Mouse (Mus musculus): ENCODE measurements around the gene Pdss2.

DNA sequence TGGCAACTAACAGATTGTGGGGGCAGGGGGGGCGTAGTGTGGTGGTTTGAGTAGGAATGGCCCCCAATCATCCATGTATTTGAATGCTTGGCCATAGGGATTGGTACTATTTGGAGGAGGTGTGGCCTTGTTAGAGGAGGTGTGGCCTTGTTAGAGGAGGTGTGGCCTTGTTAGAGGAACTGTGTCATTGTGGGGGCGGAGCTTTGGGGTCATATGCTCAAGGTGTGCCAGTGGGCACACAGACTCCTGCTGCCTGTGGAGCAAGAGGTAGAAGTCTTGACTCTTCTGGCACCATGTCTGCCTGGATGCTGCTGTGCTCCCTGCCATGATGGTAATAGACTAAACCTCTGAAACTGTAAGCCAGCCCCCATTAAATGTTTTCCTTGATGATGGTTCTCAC lies 21.1 kb upstream of the Pdss2 start:
- TF ChIP-seq CTCF (IDR thresholded peaks at IDR 0.05; ENCODE audit: low read depth, low read length) (no peak), POLR2A (IDR thresholded peaks at IDR 0.05; ENCODE audit: insufficient read depth, low read length) (peak; percentile 36), EP300 (IDR thresholded peaks at IDR 0.05; ENCODE audit: insufficient read depth, low read depth, low read length) (no peak)
